Mouse (Mus musculus): ENCODE measurements at regions not wholly inside any gene's neighbourhood (a gene's known extent, or its start where the extent isn't known, plus 50 kb on each side); places are given as distances from the start of the nearest gene placed in this dataset.

DNA sequence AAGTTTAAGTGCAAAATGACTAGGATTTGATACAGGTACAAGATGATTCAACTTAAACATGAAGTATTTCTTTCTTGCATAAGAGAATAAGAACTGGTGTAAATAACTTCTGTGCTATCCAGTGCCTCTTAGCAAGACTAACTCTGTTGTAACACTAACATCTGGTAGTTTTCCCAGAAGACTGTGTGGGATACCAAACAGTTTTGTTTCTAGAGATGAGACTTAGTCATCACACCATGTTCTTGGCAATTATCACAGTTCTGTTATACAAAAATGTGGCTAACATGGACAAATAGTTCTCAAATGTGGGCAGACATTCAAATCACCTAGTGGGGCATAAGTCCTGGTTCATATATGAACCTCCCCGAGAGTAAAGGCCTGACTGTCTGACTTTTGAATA lies 121.8 kb upstream of the Pcdh7 start:
- TF ChIP-seq CTCF (conservative IDR thresholded peaks at IDR 0.05; ENCODE audit: low read length): no peak
- TF ChIP-seq POU5F1 (IDR thresholded peaks at IDR 0.05; ENCODE audit: borderline replicate concordance, low read length): no peak

Data from E14TG2a.4 (cell line).